Comparison of ENCODE assay signal across 14 mouse cellular contexts in genomic region chr19:46625015-46625414, GRCm38 (mm10). TPM values are rescaled to one million over a fixed set of nuclear protein-coding genes. Genes with fewer than 3 reads are reported as not detected.
A peak's percentile ranks its signal among the peaks of the same experiment; 100 is the strongest.
DNase-seq lines count a peak whose midpoint lies in the region; ATAC-seq lines count a peak whose summit lies in the region.
"Had no signal": no experiment of that assay in that cellular context is flagged by ENCODE, and none has a peak within 500 bp of the region (broad histone marks: within the 10 kb centered on the region; RNA-seq: fewer than 3 reads in every experiment).

No protein-coding gene starts in this region.

- peak overlapping the region; percentile 97 for H3K27ac ChIP-seq in heart, embryonic 15.5 days
- H3K27ac ChIP-seq in lung, embryonic 15.5 days, result peak overlapping the region; percentile 94
- H3K27ac ChIP-seq in embryonic facial prominence, embryonic 15.5 days (replicated peaks), result no peak overlapping the region; the same call in 1 of the 2 replicates
- no peak overlapping the region for H3K27ac ChIP-seq in limb, embryonic 15.5 days
- H3K27ac ChIP-seq: forebrain, embryonic 13.5 days; liver, embryonic 14.5 days had no signal

- peaks cover 86% of the 10 kb centered on the region for H3K4me1 ChIP-seq in heart, embryonic 15.5 days (replicated peaks)
- peaks cover 83% of the 10 kb centered on the region for H3K4me1 ChIP-seq in lung, embryonic 15.5 days
- peaks cover 62% of the 10 kb centered on the region for H3K4me1 ChIP-seq in embryonic facial prominence, embryonic 15.5 days
- peaks cover 60% of the 10 kb centered on the region for H3K4me1 ChIP-seq in limb, embryonic 15.5 days

- H3K4me3 ChIP-seq in heart, embryonic 15.5 days, result peak overlapping the region; percentile 60
- peak overlapping the region; percentile 40; the same call in 1 of the 2 replicates for H3K4me3 ChIP-seq in lung, embryonic 15.5 days
- H3K4me3 ChIP-seq in embryonic facial prominence, embryonic 15.5 days (replicated peaks), result 0 out of 2 replicates have a peak overlapping the region, but pooled peaks have one; percentile 35
- 0 out of 2 replicates have a peak overlapping the region, but pooled peaks have one; percentile 34 for H3K4me3 ChIP-seq in limb, embryonic 15.5 days
- H3K4me3 ChIP-seq: forebrain, embryonic 13.5 days; left cerebral cortex, adult 2 months had no signal

- DNase-seq in heart, adult 9 months (ENCODE audit: low spot score in 2 of 2), result no peak
- no peak for DNase-seq in lung, postnatal 10 days
- DNase-seq in cerebellum, postnatal 25 days, result no peak
- DNase-seq: cerebellum, adult 2 months; thymus, postnatal 4 days had no signal

- H3K9ac ChIP-seq in heart, embryonic 15.5 days, result peak overlapping the region; percentile 49; the same call in 1 of the 2 replicates
- H3K9ac ChIP-seq in lung, embryonic 15.5 days, result no peak overlapping the region
- H3K9ac ChIP-seq in embryonic facial prominence, embryonic 15.5 days, result no peak overlapping the region
- H3K9ac ChIP-seq in limb, embryonic 15.5 days, result no peak overlapping the region
- H3K9ac ChIP-seq: liver, embryonic 14.5 days had no signal

- ATAC-seq in heart, embryonic 15.5 days (replicated peaks; ENCODE audit: insufficient number of reproducible peaks, insufficient read depth, low FRiP score, low read depth), result no peak
- no peak for ATAC-seq in lung, embryonic 15.5 days (ENCODE audit: borderline replicate concordance, extremely low read depth, low FRiP score, low TSS enrichment)
- ATAC-seq in embryonic facial prominence, embryonic 15.5 days (ENCODE audit: insufficient number of reproducible peaks, low FRiP score, low TSS enrichment, low read depth), result no peak
- ATAC-seq in limb, embryonic 15.5 days (ENCODE audit: insufficient number of reproducible peaks, low FRiP score, low TSS enrichment, low read depth), result no peak

- H3K27me3 ChIP-seq in heart, embryonic 15.5 days, result no peaks in the 10 kb centered on the region
- no peaks in the 10 kb centered on the region for H3K27me3 ChIP-seq in lung, embryonic 15.5 days
- H3K27me3 ChIP-seq in embryonic facial prominence, embryonic 15.5 days, result no peaks in the 10 kb centered on the region
- H3K27me3 ChIP-seq in limb, embryonic 15.5 days, result no peaks in the 10 kb centered on the region
- H3K27me3 ChIP-seq: forebrain, embryonic 13.5 days had no signal

- H3K36me3 ChIP-seq in heart, embryonic 15.5 days, result no peaks in the 10 kb centered on the region
- no peaks in the 10 kb centered on the region for H3K36me3 ChIP-seq in lung, embryonic 15.5 days
- H3K36me3 ChIP-seq in embryonic facial prominence, embryonic 15.5 days, result peaks cover 11% of the 10 kb centered on the region; the same call in 1 of the 2 replicates
- H3K36me3 ChIP-seq in limb, embryonic 15.5 days, result peaks cover 16% of the 10 kb centered on the region; the same call in 1 of the 2 replicates

- 90% methylated on average over 12 of the region's 12 CpGs for WGBS in heart, embryonic 15.5 days
- WGBS in lung, embryonic 15.5 days, result 89% methylated on average over 12 of the region's 12 CpGs
- WGBS in embryonic facial prominence, embryonic 15.5 days, result 91% methylated on average over 12 of the region's 12 CpGs
- 93% methylated on average over 12 of the region's 12 CpGs for WGBS in limb, embryonic 15.5 days

- H3K4me2 ChIP-seq in heart, embryonic 15.5 days, result peak overlapping the region; percentile 69
- peak overlapping the region; percentile 65 for H3K4me2 ChIP-seq in lung, embryonic 15.5 days
- H3K4me2 ChIP-seq in embryonic facial prominence, embryonic 15.5 days (replicated peaks), result no peak overlapping the region
- no peak overlapping the region for H3K4me2 ChIP-seq in limb, embryonic 15.5 days

- no peaks in the 10 kb centered on the region for H3K9me3 ChIP-seq in heart, embryonic 15.5 days (replicated peaks)
- H3K9me3 ChIP-seq in lung, embryonic 15.5 days, result no peaks in the 10 kb centered on the region
- no peaks in the 10 kb centered on the region for H3K9me3 ChIP-seq in embryonic facial prominence, embryonic 15.5 days (replicated peaks)
- H3K9me3 ChIP-seq in limb, embryonic 15.5 days, result no peaks in the 10 kb centered on the region
- H3K9me3 ChIP-seq: forebrain, embryonic 13.5 days had no signal

RNA-seq across cellular contexts. Expression of gene Wbp1l, which starts 26.1 kb away (rescaled TPM):
- polyA plus RNA-seq in heart, embryonic 15.5 days (2015; fragmentation: Nextera tagmentation; extraction: Ambion mirVana), result 51.6 and 58.6 TPM in 2 replicates
- polyA plus RNA-seq in lung, embryonic 15.5 days (2015; fragmentation: Nextera tagmentation; extraction: Ambion mirVana), result 44.0 and 48.0 TPM in 2 replicates
- 50.1 and 55.2 TPM in 2 replicates for polyA plus RNA-seq in embryonic facial prominence, embryonic 15.5 days (2015; fragmentation: Nextera tagmentation; extraction: Ambion mirVana)
- polyA plus RNA-seq in limb, embryonic 15.5 days (2015; fragmentation: Nextera tagmentation; extraction: Ambion mirVana), result 53.4 and 59.3 TPM in 2 replicates

RNA-seq across cellular contexts. Expression of gene Cyp17a1, which starts 48.0 kb away (rescaled TPM):
- 0.89 and 1.2 TPM in 2 replicates for polyA plus RNA-seq in heart, embryonic 15.5 days (2015; fragmentation: Nextera tagmentation; extraction: Ambion mirVana)
- 0.10 TPM in 1 of 2 replicates, not detected in the other for polyA plus RNA-seq in lung, embryonic 15.5 days (2015; fragmentation: Nextera tagmentation; extraction: Ambion mirVana)
- polyA plus RNA-seq in embryonic facial prominence, embryonic 15.5 days (2015; fragmentation: Nextera tagmentation; extraction: Ambion mirVana), result 1.1 and 2.3 TPM in 2 replicates
- 1.9 and 2.7 TPM in 2 replicates for polyA plus RNA-seq in limb, embryonic 15.5 days (2015; fragmentation: Nextera tagmentation; extraction: Ambion mirVana)
- polyA plus RNA-seq: brain, embryonic 14.5 days; forebrain, embryonic 13.5 days; hindbrain, embryonic 16.5 days had no signal

RNA-seq across cellular contexts. Expression of gene Sfxn2, which starts 51.9 kb away (rescaled TPM):
- polyA plus RNA-seq in heart, embryonic 15.5 days (2015; fragmentation: Nextera tagmentation; extraction: Ambion mirVana), result 8.8 and 10.9 TPM in 2 replicates
- 27.9 and 28.3 TPM in 2 replicates for polyA plus RNA-seq in lung, embryonic 15.5 days (2015; fragmentation: Nextera tagmentation; extraction: Ambion mirVana)
- 21.8 and 21.9 TPM in 2 replicates for polyA plus RNA-seq in embryonic facial prominence, embryonic 15.5 days (2015; fragmentation: Nextera tagmentation; extraction: Ambion mirVana)
- polyA plus RNA-seq in limb, embryonic 15.5 days (2015; fragmentation: Nextera tagmentation; extraction: Ambion mirVana), result 22.3 and 23.5 TPM in 2 replicates

RNA-seq across cellular contexts. Expression of gene Arl3, which starts 52.0 kb away (rescaled TPM):
- polyA plus RNA-seq in heart, embryonic 15.5 days (2015; fragmentation: Nextera tagmentation; extraction: Ambion mirVana), result 86.9 and 91.8 TPM in 2 replicates
- polyA plus RNA-seq in lung, embryonic 15.5 days (2015; fragmentation: Nextera tagmentation; extraction: Ambion mirVana), result 115 and 119 TPM in 2 replicates
- polyA plus RNA-seq in embryonic facial prominence, embryonic 15.5 days (2015; fragmentation: Nextera tagmentation; extraction: Ambion mirVana), result 149 TPM in 2 replicates
- polyA plus RNA-seq in limb, embryonic 15.5 days (2015; fragmentation: Nextera tagmentation; extraction: Ambion mirVana), result 127 and 138 TPM in 2 replicates

Comparison
In these comparisons a context has a peak if more than half of its experiments do, and no peak if none do; other contexts are left out.
1. H3K27ac ChIP-seq: peak in heart, embryonic 15.5 days (single experiment) and lung, embryonic 15.5 days (single experiment); none in embryonic facial prominence, embryonic 15.5 days (single experiment) and limb, embryonic 15.5 days (single experiment).
2. H3K4me2 ChIP-seq: peak in heart, embryonic 15.5 days (single experiment) and lung, embryonic 15.5 days (single experiment); none in embryonic facial prominence, embryonic 15.5 days (single experiment) and limb, embryonic 15.5 days (single experiment).
3. Peak in every context shown above with its lines, with median percentiles within 50 percentile points of each other: H3K4me3 ChIP-seq.